Mouse (Mus musculus): Measurements from ENCODE around the gene Noxo1.

- TF ChIP-seq CTCF (IDR thresholded peaks at IDR 0.05; ENCODE audit: low read depth) (no peak), EP300 (IDR thresholded peaks at IDR 0.05; ENCODE audit: low read depth) (no peak)
Observed at GRCm38 (mm10) chr17:24696011-24696697, at the start of gene Noxo1, which contains the start of gene Gfer.
